Mouse (Mus musculus): Measurements from ENCODE around the gene Akap6.

Gene Akap6

GRCm38 (mm10) chr12:53147696-53148095 is 448.5 kb downstream of the Akap6 start:
- no peak for DNase-seq (ENCODE audit: low spot score)

- DNase-seq (ENCODE audit: low spot score): no peak
These were observed 469.2 kb downstream of the Akap6 start for GRCm38 (mm10) chr12:53168189-53169003.

- no peak for DNase-seq (ENCODE audit: low spot score)
These were observed 492.3 kb downstream of the Akap6 start for GRCm38 (mm10) chr12:53191435-53191834.

- DNase-seq (ENCODE audit: low spot score): no peak
These were observed 494.5 kb downstream of the Akap6 start for GRCm38 (mm10) chr12:53193664-53194063.
